Mouse (Mus musculus): ENCODE results near the gene Gjd2. TPM values are rescaled to one million over a fixed set of nuclear protein-coding genes. Genes with fewer than 3 reads are reported as not detected.

Gene Gjd2
- total RNA-seq (2023), result not detected

DNA sequence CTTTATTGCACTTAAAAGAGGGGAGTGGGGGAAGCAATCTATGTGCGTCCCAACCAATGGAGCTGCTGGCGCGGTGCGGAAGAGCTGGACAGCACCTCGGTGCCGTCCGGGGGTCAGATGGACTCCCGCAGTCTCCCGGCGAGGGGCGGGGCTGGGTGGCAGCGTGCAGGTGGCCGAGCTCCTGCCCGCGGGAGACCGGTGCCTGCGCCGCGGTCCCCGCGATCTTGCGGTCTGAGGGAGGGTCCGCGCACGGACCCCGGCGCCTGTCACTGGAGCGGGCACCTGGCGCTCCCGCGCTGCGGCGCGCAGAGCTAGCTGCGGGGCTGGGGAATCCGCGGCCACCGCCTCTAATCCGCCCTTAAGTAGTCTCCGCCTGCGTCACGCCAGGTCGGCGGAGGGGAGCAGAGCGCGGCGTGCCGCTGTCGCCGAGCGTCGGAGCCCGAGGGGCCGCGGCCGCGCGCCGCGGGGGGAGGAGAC, at the start of gene Gjd2:
Gene Gjd2, minus strand, starts transcription at position 325 of the 477 bp plus-strand sequence.

DNA sequence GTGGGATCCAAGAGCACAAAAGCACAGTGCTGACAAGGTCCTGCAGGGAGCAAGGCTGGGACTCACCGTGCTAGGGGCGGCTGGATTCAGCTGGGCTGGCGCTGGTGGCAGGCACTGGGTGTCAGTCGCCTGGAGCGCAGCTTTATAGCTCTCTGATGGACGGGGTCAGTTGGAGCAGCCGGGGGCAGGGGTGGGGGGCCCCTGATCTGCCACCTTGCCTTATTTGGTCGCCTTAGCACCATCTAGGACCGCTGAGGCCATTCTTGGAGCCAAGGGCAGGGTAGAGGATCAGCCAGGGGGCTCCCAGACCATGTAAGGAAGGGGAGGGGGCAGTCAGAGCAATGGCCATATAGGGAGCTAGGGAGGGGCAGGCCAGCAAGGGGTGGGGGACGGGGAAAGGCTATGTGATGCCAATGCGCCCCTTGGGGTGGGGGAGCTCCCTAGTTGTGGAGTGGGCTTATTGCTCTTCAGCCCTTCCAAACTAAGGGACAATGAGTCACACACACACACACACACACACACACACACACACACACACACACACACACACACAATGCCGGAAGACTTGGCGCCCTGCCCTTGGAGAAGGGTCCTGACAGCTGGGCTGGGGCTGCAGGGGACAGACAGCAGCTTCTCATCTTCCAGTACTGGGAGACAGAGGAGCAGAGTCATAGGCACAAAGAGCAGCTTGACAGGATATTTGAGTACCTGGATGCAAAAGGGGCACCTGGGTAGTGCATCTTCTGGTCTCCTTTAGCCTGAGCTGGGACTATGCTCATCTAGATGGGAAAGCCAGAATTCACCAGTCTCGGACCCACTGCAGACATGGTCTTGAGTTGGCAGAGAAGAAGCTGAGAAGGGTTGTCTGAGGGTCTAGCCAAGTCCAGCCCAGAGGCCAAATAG, 39.5 kb upstream of the Gjd2 start, which contains the start of gene Actc1:
Gene Actc1, minus strand, starts transcription at position 853 of the 903 bp plus-strand sequence.

Other genes with a start within 250 kb of the Gjd2 start
- gene Scg5, start 184.5 kb downstream of the Gjd2 start, total RNA-seq (2023), result 12.6 TPM
- 3.3 TPM for gene Arhgap11a, start 165.0 kb downstream of the Gjd2 start, total RNA-seq (2023)
- not detected for gene Actc1, start 39.9 kb upstream of the Gjd2 start, total RNA-seq (2023)
- 90.7 TPM for gene Aqr, start 173.4 kb upstream of the Gjd2 start, total RNA-seq (2023)
- gene Zfp770, start 187.8 kb upstream of the Gjd2 start, total RNA-seq (2023), result 10.0 TPM

All from CD8-positive naive resting alpha-beta T cell, adult 57 days (primary cell).